Mouse (Mus musculus) lung, adult 2 months (tissue): ENCODE measurements around the gene Slc43a2.

Experiments
- CTCF ChIP-seq: fragments of 200-500 bp; IDR thresholded peaks from 2 replicates; pipeline ENCODE4 v1.5.1; 2011; ENCODE audit warnings: mild to moderate bottlenecking, low read length, control low read depth; ENCODE audit not compliant: insufficient read depth
- POLR2A ChIP-seq: fragments of 200-500 bp; IDR thresholded peaks from 2 replicates; pipeline ENCODE4 v1.6.1; 2011; ENCODE audit warnings: low read depth, mild to moderate bottlenecking, control low read depth, low read length, borderline replicate concordance; ENCODE audit errors: extremely low read depth

DNA sequence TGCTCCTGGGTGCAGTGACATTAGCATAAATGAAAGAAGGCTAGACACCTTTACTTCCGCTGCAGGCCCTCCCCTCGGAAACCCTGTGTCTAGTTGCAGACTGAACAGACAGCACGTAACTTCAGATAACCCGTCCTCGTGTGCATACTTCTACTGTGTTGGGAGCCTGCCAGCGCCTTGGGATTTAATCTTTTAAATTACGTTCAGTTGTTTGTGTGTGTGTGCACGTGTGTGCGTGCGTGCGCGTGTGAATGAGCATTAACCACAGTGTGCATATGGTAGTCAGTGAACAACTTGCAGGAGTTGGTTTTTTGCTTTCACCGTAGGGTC, 7.4 kb downstream of the Slc43a2 start:
- TF ChIP-seq POLR2A (no peak), CTCF (no peak)
